Mouse (Mus musculus) limb, embryonic 14.5 days (tissue): ENCODE data around the gene Lrig1. TPM values are rescaled to one million over a fixed set of nuclear protein-coding genes. Genes with fewer than 3 reads are reported as not detected.

Source experiments
- ATAC-seq: fragments of 200-750 bp; cut with Nextera tagmentation; 2 replicates; pipeline ENCODE4 v1.8.0; 2017; ENCODE audit warnings: low read depth, moderate number of reproducible peaks, moderate TSS enrichment; ENCODE audit not compliant: low FRiP score
- DNase-seq: peaks from one replicate; pipeline ENCODE4 v3.0.0-alpha.2; 2015; ENCODE audit warnings: low spot score
- H3K27ac ChIP-seq: fragments of 300-500 bp; sonication (generic); replicated peaks from 2 replicates; pipeline ENCODE4 v1.5.1; 2014; ENCODE audit warnings: low read depth, mild to moderate bottlenecking, low read length, moderate library complexity, mixed read lengths
- H3K27me3 ChIP-seq: fragments of 300-500 bp; sonication (generic); 2 replicates; pipeline ENCODE4 v1.6.1; 2014; ENCODE audit warnings: low read length, mixed read lengths; ENCODE audit not compliant: control insufficient read depth, insufficient read depth
- H3K36me3 ChIP-seq: fragments of 300-500 bp; sonication (generic); 2 replicates; pipeline ENCODE4 v1.6.1; 2014; ENCODE audit warnings: mild to moderate bottlenecking, low read length, moderate library complexity, mixed read lengths; ENCODE audit not compliant: control insufficient read depth, insufficient read depth
- H3K4me1 ChIP-seq: fragments of 300-500 bp; sonication (generic); 2 replicates; pipeline ENCODE4 v1.6.1; 2014; ENCODE audit warnings: antibody characterized with exemption, low read length, mixed read lengths; ENCODE audit not compliant: control insufficient read depth, insufficient read depth
- H3K4me2 ChIP-seq: fragments of 300-500 bp; sonication (generic); replicated peaks from 2 replicates; pipeline ENCODE4 v1.6.1; 2014; ENCODE audit warnings: low read depth, mild to moderate bottlenecking, low read length, moderate library complexity; ENCODE audit not compliant: severe bottlenecking
- H3K4me3 ChIP-seq: fragments of 300-500 bp; sonication (generic); replicated peaks from 2 replicates; pipeline ENCODE4 v1.5.1; 2014; ENCODE audit warnings: low read length
- H3K9ac ChIP-seq: fragments of 300-500 bp; sonication (generic); 2 replicates; pipeline ENCODE4 v1.6.1; 2014; ENCODE audit warnings: mild to moderate bottlenecking, low read depth, low read length, moderate library complexity; ENCODE audit not compliant: severe bottlenecking
- H3K9me3 ChIP-seq: fragments of 300-500 bp; sonication (generic); 2 replicates; pipeline ENCODE4 v1.6.1; 2016; ENCODE audit warnings: low read length; ENCODE audit not compliant: control insufficient read depth
- POLR2A ChIP-seq: fragments of 200-500 bp; IDR thresholded peaks from 2 replicates; pipeline ENCODE4 v1.8.0; 2012; ENCODE audit warnings: inconsistent platforms, mild to moderate bottlenecking, moderate library complexity, borderline replicate concordance; ENCODE audit not compliant: insufficient read depth, insufficient read length; ENCODE audit errors: extremely low read depth
- WGBS: fragments of 180-500 bp; shearing (Covaris S2); extraction: QIAGEN DNeasy Blood & Tissue Kit; methylation state at CpG from one replicate; pipeline ENCODE4 v1.1.7; 2014; 5-methylcytosine and 5-hydroxymethylcytosine counted together
- polyA plus RNA-seq, 2 experiments: library from polyadenylated mRNA; depleted of rRNA in 1 of 2; stranded (reverse) in 1 of 2; unstranded in 1 of 2; fragments of >200 nt; fragmentation: Nextera tagmentation in 1 of 2; extraction: Ambion mirVana in 1 of 2; gene quantifications; 2 replicates each; pipeline versions ENCODE4 v1.2.1 to v1.2.3; 2012 to 2014

The Lrig1 gene
- polyA plus RNA-seq, 2 experiments, result 35.1 to 49.4 TPM

DNA sequence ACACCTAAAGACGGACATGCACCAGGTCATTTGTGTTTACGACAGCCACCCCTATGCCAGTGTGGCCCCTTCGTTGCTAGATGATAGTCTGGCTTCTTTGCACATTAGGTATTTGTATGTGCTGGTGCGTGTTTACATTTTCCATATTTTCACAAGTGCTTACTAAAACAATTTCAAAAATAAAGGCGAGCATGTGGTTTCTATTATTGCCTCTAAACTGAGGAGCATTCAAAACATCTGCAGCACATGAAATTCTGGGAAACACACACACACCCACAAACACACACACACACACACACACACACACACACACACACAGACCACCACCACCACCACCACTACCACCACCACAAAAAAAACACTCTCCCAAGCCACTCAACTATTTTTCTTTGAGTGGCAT is 7.3 kb upstream of the Lrig1 start:
- peak; percentile 57 for DNase-seq
- no peak for ATAC-seq
- Histone ChIP-seq H3K36me3 (no peaks in the 10 kb centered on the region), H3K27me3 (no peaks in the 10 kb centered on the region), H3K27ac (no peak overlapping the region), H3K9ac (no peak overlapping the region), H3K4me2 (no peak overlapping the region), H3K9me3 (no peaks in the 10 kb centered on the region), H3K4me1 (peaks cover 5% of the 10 kb centered on the region; the same call in 1 of the 2 replicates), H3K4me3 (no peak overlapping the region)
- 34% methylated on average over 5 of the region's 5 CpGs for WGBS
- TF ChIP-seq POLR2A, result no peak

- no peaks in the 10 kb centered on the region for H3K36me3 ChIP-seq
- H3K9me3 ChIP-seq, result no peaks in the 10 kb centered on the region
- peaks cover 14% of the 10 kb centered on the region; the same call in 1 of the 2 replicates for H3K4me1 ChIP-seq
- no peak overlapping the region for H3K9ac ChIP-seq
- H3K27ac ChIP-seq, result no peak overlapping the region
- ATAC-seq, result no peak
- 67% methylated on average over 1 of the region's 1 CpGs for WGBS
- H3K4me2 ChIP-seq, result no peak overlapping the region
- H3K27me3 ChIP-seq, result no peaks in the 10 kb centered on the region
- no peak for TF ChIP-seq POLR2A
- DNase-seq, result no peak
- no peak overlapping the region for H3K4me3 ChIP-seq
These were observed 6.0 kb upstream of the Lrig1 start for GRCm38 (mm10) chr6:94705931-94706330.

DNA sequence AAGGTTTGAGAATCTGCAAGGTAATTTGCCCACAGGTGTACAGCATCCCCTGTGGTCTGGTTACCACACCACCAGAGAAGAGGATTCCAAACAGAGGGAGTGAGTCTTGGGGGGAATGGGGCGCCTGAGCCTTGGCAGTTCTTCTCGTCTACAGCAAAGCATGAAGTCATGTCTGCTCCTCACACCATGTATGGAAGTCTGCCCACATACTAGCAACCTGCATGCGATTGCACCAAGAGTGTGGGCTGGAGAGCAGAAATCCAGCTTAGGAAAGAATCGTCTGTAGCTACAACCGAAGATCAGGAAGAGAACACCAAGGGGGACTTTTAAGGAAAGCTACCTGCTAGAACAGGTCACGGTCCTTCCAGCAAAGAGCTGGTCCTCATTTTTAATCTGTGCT is 3.0 kb upstream of the Lrig1 start:
- no peaks in the 10 kb centered on the region for H3K36me3 ChIP-seq
- no peak overlapping the region for H3K4me3 ChIP-seq
- H3K27me3 ChIP-seq, result no peaks in the 10 kb centered on the region
- peaks cover 22% of the 10 kb centered on the region for H3K4me1 ChIP-seq
- 72% methylated on average over 6 of the region's 6 CpGs for WGBS
- H3K9ac ChIP-seq, result no peak overlapping the region
- no peak for TF ChIP-seq POLR2A
- no peak overlapping the region for H3K4me2 ChIP-seq
- DNase-seq (no peak), ATAC-seq (no peak)
- H3K9me3 ChIP-seq, result no peaks in the 10 kb centered on the region
- H3K27ac ChIP-seq, result no peak overlapping the region

- H3K4me1 ChIP-seq, result peaks cover 35% of the 10 kb centered on the region
- no peak for ATAC-seq
- H3K27ac ChIP-seq, result peak overlapping the region; percentile 55
- no peaks in the 10 kb centered on the region for H3K9me3 ChIP-seq
- H3K27me3 ChIP-seq, result no peaks in the 10 kb centered on the region
- no peak for DNase-seq
- peak overlapping the region; percentile 43; the same call in 1 of the 2 replicates for H3K9ac ChIP-seq
- peak overlapping the region; percentile 89 for H3K4me3 ChIP-seq
- TF ChIP-seq POLR2A, result no peak
- H3K4me2 ChIP-seq, result peak overlapping the region; percentile 78
- 2% methylated on average over 18 of the region's 18 CpGs for WGBS
- no peaks in the 10 kb centered on the region for H3K36me3 ChIP-seq
These were observed 1.1 kb upstream of the Lrig1 start for GRCm38 (mm10) chr6:94701071-94701470.

GRCm38 (mm10) chr6:94700612-94701011 is 654 bp upstream of the Lrig1 start:
- H3K36me3 ChIP-seq, result no peaks in the 10 kb centered on the region
- H3K9me3 ChIP-seq, result no peaks in the 10 kb centered on the region
- H3K4me3 ChIP-seq, result peak overlapping the region; percentile 89
- TF ChIP-seq POLR2A, result no peak
- no peaks in the 10 kb centered on the region for H3K27me3 ChIP-seq
- H3K4me1 ChIP-seq, result peaks cover 38% of the 10 kb centered on the region
- H3K27ac ChIP-seq, result peak overlapping the region; percentile 55
- peak overlapping the region; percentile 78 for H3K4me2 ChIP-seq
- no peak overlapping the region for H3K9ac ChIP-seq
- DNase-seq (peak; percentile 69), ATAC-seq (0 out of 2 replicates have a peak, but pooled peaks have one; percentile 23)
- under 1% methylated on average over 8 of the region's 8 CpGs for WGBS

GRCm38 (mm10) chr6:94699173-94699987 is 578 bp downstream of the Lrig1 start:
- H3K27ac ChIP-seq, result peak overlapping the region; percentile 90
- H3K27me3 ChIP-seq, result no peaks in the 10 kb centered on the region
- peak overlapping the region; percentile 78 for H3K4me2 ChIP-seq
- no peaks in the 10 kb centered on the region for H3K9me3 ChIP-seq
- ATAC-seq (peak; percentile 47), DNase-seq (no peak)
- TF ChIP-seq POLR2A, result no peak
- H3K4me3 ChIP-seq, result peak overlapping the region; percentile 89
- peak overlapping the region; percentile 90 for H3K9ac ChIP-seq
- peaks cover 49% of the 10 kb centered on the region for H3K4me1 ChIP-seq
- WGBS, result under 1% methylated on average over 78 of the region's 95 CpGs
- no peaks in the 10 kb centered on the region for H3K36me3 ChIP-seq
